Mouse (Mus musculus) cortical plate, adult 2 months (tissue): ENCODE results near the gene Lzic.

Experiments used
- CTCF ChIP-seq: fragments of 200-500 bp; IDR thresholded peaks from 2 replicates; pipeline ENCODE4 v1.5.1; 2011; ENCODE audit warnings: mild to moderate bottlenecking, control low read depth, low read length; ENCODE audit not compliant: insufficient read depth; ENCODE audit errors: extremely low read depth
- POLR2A ChIP-seq: fragments of 200-500 bp; IDR thresholded peaks from 2 replicates; pipeline ENCODE4 v1.6.1; 2011; ENCODE audit warnings: mild to moderate bottlenecking, low read length, control low read depth; ENCODE audit not compliant: insufficient read depth; ENCODE audit errors: extremely low read depth

DNA sequence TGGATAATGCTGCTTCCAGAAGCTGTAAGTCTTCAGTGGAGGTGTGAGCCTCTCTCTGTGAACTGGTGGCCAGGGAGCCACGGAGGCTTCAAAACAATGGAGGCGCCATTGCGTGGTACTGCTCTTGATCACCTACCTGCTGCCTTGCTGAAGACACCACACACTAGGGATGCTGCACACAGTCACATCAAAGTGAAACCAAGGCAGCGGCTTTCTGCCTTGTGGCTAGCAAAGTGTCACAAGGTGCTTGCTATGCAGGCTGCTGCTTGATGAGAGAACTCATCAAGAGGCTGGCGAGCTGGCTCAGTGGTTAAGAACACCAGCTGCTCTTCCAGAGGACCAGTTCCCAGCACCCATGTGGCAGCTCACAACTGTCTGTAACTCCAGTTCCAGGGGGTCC, 30.7 kb downstream of the Lzic start:
- TF ChIP-seq CTCF (no peak), POLR2A (no peak)
